Mouse (Mus musculus): ENCODE results near the gene Alg2.

Gene Alg2

GRCm38 (mm10) chr4:47449586-47450522, 24.3 kb downstream of the Alg2 start:
- DNase-seq (ENCODE audit: low spot score in 2 of 2): no peak

DNA sequence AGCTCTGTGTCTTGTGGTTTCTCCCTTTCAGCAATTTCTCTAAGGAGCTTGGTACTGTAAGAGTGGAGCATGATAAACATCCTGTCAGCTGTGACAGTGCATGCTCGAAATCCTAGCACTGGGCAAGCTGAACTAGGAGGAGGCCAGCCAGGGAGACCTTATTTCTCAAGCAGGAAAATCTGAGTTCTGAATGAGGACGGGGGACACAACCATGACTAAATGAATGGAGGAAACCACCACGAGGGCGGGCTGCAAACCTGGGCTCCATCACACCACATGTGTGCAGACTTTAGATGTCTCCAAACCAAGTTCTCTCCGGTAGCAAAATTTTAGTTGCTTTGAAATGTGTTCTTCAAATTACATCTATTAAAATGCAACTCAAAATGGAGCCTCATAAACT, 25.0 kb downstream of the Alg2 start:
- DNase-seq (ENCODE audit: low spot score in 2 of 2): no peak

GRCm38 (mm10) chr4:47448526-47448925, 25.6 kb downstream of the Alg2 start:
- no peak for DNase-seq (ENCODE audit: low spot score in 2 of 2)

DNA sequence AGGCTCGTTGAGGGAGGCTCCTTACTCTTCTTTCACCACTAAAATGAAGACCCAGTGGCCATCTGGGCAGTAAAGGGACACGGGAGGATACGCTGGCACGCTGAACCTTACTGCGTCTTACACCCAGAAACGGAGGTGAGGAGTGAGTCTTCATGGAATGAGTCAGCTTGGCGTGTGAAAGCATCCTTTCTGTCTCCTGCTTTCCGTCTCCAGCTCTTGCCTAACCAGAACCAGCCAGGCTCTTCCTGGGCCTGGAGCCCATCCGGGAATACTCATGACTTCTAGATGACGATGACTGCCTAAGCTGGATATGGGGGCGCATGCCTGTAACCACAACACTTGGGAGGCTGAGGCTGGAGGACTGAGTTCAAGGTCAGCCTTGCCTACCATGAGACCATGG, 33.2 kb downstream of the Alg2 start:
- DNase-seq (ENCODE audit: low spot score in 2 of 2): no peak

GRCm38 (mm10) chr4:47438956-47439355, 35.2 kb downstream of the Alg2 start:
- no peak for DNase-seq (ENCODE audit: low spot score in 2 of 2)

GRCm38 (mm10) chr4:47437365-47438340, 36.5 kb downstream of the Alg2 start:
- DNase-seq (ENCODE audit: low spot score in 2 of 2): peak; percentile 87 to 94

GRCm38 (mm10) chr4:47435566-47436360, 38.4 kb downstream of the Alg2 start:
- DNase-seq (ENCODE audit: low spot score in 2 of 2): no peak

DNA sequence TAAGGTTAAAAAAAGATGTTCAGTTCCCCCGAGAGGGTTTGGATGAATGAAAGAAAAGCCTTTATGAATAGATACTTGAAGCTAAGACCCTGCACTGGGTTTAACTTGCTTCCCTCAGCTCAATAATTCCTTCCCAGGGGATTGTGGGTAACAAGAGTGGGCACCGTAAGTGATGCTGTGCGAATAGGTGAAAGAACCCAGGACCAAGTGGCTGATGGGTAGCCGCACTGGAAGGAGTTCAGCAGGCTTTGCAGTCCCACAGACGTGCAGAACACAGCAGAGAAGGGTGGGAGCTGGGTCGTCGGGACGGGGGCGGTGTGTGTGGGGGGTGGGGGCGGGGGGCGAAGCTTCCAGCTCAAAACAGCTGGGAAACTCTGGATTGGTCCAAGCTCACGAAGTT, 39.0 kb downstream of the Alg2 start:
- DNase-seq (ENCODE audit: low spot score in 2 of 2): no peak

GRCm38 (mm10) chr4:47432766-47433165, 41.4 kb downstream of the Alg2 start:
- no peak for DNase-seq (ENCODE audit: low spot score in 2 of 2)

- DNase-seq (ENCODE audit: low spot score in 2 of 2): no peak
These were observed 43.1 kb downstream of the Alg2 start for GRCm38 (mm10) chr4:47431081-47431480.

DNA sequence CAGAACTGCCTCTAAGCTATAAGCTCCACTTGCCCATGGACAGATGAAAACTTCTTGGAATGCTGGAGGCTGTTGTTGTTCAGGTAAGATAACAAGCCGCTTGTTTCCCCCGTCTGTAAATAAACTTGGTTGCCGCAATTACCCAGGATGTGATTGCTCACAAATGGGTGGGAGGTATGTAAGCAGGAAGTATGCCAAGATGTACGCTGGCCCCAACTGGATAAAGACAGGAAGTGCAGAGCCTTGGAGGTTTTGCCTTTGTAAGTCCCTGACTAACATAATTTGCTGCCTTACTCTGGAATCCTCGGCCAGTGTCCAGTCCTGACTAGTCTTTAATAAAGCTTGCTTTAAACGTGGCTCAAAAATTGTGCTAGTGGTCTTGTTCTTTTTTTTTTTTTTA, 43.6 kb downstream of the Alg2 start:
- no peak for DNase-seq (ENCODE audit: low spot score in 2 of 2)

GRCm38 (mm10) chr4:47427606-47428005, 46.5 kb downstream of the Alg2 start:
- no peak for DNase-seq (ENCODE audit: low spot score in 2 of 2)

DNA sequence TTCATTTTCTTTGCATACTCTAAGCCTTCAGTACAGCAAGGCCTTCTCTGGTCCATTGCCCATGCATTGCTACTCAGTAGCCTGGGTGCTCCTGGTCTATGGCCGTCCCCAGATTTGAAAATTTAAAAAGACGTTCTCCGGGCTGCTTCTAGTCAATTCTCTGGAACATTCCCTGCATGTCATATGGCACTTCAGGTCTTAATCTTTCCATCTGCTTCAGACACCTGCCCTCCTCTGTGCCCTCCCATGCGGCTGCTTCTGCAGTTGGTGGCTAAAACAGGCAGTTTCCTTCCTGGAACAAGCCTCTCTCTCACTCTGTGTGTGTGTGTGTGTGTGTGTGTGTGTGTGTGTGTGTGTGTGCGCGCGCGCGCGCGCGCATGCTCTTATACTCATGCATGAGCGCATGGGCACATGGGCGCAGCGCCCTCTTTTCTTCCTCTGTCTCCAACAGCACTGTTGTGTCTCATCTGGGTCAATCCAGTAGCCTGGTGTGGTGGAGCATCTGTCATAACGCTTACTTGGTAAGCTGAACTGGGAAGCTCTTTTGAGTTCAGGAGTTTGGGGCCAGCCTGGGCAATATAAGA, 48.8 kb downstream of the Alg2 start:
- no peak for DNase-seq (ENCODE audit: low spot score in 2 of 2)

GRCm38 (mm10) chr4:47424376-47424775, 49.8 kb downstream of the Alg2 start:
- no peak for DNase-seq (ENCODE audit: low spot score in 2 of 2)

DNA sequence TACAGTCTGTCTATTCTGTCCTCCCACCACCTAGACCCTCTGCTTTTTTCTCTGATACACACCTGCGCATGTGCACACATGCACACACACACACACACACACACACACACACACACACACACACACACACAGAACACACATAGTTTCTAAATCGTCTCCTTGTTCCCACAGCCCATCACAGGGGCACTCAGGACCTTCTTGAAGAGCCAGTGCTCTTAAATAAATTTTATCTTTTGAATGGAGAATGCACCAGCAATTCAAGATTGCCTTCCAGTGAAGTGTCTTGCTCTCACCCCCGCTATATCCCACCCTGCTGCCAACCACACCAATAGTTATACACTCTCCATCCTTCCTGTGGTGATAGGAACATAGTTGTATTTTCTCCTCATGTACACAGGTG, 51.2 kb downstream of the Alg2 start:
- no peak for DNase-seq (ENCODE audit: low spot score in 2 of 2)

DNA sequence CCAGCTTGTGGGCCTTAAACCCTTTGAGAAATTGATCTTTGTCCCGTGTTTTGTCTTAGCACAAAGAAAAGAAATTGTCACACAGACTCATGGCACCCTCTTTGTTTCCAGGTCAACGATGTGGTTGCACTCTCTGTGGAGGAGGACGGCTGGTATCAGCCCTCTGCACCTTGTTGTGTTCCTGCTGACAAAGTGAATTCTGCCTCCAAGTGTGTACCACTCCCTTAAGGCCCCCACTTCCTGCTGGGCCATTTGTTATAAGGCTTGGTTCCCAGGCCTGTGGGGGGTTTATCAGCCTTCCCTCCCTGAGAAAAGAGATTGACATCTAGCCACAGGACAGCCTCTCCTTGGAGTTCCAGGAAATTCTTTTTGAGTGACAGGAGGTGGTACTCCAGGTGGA, 51.9 kb downstream of the Alg2 start:
- no peak for DNase-seq (ENCODE audit: low spot score in 2 of 2)

DNA sequence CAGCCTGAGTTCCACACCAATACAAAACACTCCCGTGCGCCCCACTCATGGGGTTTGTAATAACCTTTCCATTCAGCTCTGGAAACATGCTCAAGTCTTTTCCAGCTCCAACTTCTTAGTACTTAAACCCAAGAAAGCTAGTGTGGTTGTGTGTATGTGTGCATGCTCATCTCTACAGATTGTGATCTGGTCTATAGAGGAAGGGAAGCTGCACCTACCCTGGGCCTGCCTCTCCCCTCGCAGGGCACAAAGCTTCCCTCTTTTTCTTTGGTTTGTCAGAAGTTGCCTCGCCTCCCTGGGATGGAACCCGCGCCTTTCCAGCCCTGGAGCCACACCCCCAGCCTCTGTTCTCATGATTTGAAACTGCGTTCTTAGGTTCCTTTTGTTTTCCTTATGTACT, 53.9 kb downstream of the Alg2 start:
- DNase-seq (ENCODE audit: low spot score in 2 of 2): no peak

GRCm38 (mm10) chr4:47419268-47419973, 54.7 kb downstream of the Alg2 start:
- peak in 1 of 2 experiments; percentile 10 for DNase-seq (ENCODE audit: low spot score in 2 of 2)

- DNase-seq (ENCODE audit: low spot score in 2 of 2): no peak
These were observed 56.3 kb downstream of the Alg2 start for GRCm38 (mm10) chr4:47417871-47418270.
